Mouse (Mus musculus): Measurements from ENCODE around the gene Shank3.

DNA sequence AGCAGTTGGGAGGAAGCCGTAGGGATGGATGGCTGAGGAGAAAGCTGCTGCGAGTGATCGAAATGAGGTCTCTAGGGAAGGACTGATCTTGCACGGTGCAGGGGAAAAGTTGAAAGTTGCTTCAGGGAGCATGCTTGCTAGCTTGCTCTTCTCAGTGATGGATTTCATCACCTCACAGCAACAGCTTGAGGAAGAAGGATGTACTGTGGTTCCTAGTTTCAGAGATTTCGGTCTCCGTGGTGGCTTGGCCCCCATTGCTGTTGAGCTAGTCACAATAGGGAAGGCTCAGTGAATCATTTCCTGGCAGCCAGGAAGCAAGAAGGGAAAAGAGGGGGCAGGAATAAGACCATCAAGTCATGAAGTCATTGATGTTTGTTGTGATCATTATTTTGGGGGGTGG, 56.2 kb downstream of the Shank3 start:
- TF ChIP-seq POLR2A (IDR thresholded peaks at IDR 0.05; ENCODE audit: low read depth, low read length) (no peak), CTCF (IDR thresholded peaks at IDR 0.05; ENCODE audit: extremely low read depth, insufficient read length, insufficient replicate concordance, low read depth, low read length) (no peak)
